ENCODE assay signal across 25 mouse cellular contexts in the genomic region with DNA sequence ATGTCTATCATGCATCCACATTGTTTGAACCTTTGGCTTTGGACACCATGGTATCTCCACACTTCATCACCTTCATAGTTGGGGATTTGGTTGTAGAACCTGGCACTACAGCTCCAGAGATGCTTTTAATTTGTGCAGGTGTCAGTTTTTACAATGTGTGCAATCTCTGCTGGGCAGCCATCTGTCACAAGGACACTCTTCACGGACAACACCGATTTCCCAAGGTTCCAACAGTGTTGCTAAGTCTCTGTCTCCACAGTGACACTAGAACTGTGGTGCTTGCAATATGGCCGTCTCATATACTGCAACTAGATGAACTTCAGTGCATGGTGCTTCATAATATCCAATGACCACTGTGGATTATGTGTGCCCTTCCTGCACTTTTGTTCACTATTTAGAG.
DNase-seq lines count a peak whose midpoint lies in the region; ATAC-seq and TF ChIP-seq lines count a peak whose summit lies in the region.
"Had no signal": no experiment of that assay in that cellular context is flagged by ENCODE, and none has a peak within 500 bp of the region (broad histone marks: within the 10 kb centered on the region; RNA-seq: fewer than 3 reads in every experiment).

No protein-coding gene starts in this region.

- 91% methylated on average over 3 of the region's 3 CpGs for WGBS in midbrain, postnatal 0 days
- WGBS in midbrain, embryonic 15.5 days: 95% methylated on average over 3 of the region's 3 CpGs
- WGBS in kidney, embryonic 15.5 days: 92% methylated on average over 3 of the region's 3 CpGs

- DNase-seq in cerebellum, postnatal 4 days (ENCODE audit: low spot score in 2 of 2): no peak
- DNase-seq in midbrain, postnatal 0 days (ENCODE audit: low spot score): peak; percentile 10
- DNase-seq in cerebellum, postnatal 10 days: peak; percentile 32 to 54
- DNase-seq in natural killer cell, adult 2 months (ENCODE audit: low spot score in 2 of 2): no peak
- no peak for DNase-seq in retina, postnatal 1 day
- DNase-seq: adrenal gland, postnatal 10 days; gastrocnemius, postnatal 10 days; kidney, adult 8-10 months; kidney, postnatal 10 days; layer of hippocampus, adult 9-11 months; right cerebral cortex, postnatal 4 days; thymus, adult 18-20 months; thymus, postnatal 36 days had no signal

- no peak overlapping the region for H3K9ac ChIP-seq in midbrain, postnatal 0 days (replicated peaks; ENCODE audit: low read length, poor library complexity, severe bottlenecking)
- no peak overlapping the region for H3K9ac ChIP-seq in midbrain, embryonic 15.5 days
- H3K9ac ChIP-seq in kidney, embryonic 15.5 days: no peak overlapping the region
- H3K9ac ChIP-seq: limb, embryonic 12.5 days; liver, embryonic 15.5 days; lung, embryonic 15.5 days; midbrain, embryonic 13.5 days had no signal

- no peaks in the 10 kb centered on the region for H3K27me3 ChIP-seq in midbrain, postnatal 0 days (ENCODE audit: insufficient read depth, low read length)
- H3K27me3 ChIP-seq in midbrain, embryonic 15.5 days (replicated peaks): no peaks in the 10 kb centered on the region
- no peaks in the 10 kb centered on the region for H3K27me3 ChIP-seq in kidney, embryonic 15.5 days
- H3K27me3 ChIP-seq: limb, embryonic 12.5 days; liver, embryonic 15.5 days; lung, embryonic 15.5 days; midbrain, embryonic 13.5 days had no signal

- peak; percentile 86; the same call in 1 of the 2 replicates for ATAC-seq in cerebellum, adult (ENCODE audit: insufficient number of reproducible peaks, low FRiP score, low TSS enrichment)
- no peak for ATAC-seq in midbrain, postnatal 0 days (ENCODE audit: low FRiP score)
- ATAC-seq in midbrain, embryonic 15.5 days (replicated peaks): no peak
- no peak for ATAC-seq in kidney, embryonic 15.5 days (replicated peaks; ENCODE audit: low FRiP score)
- ATAC-seq: forebrain, embryonic 16.5 days; intestine, embryonic 16.5 days; midbrain, embryonic 13.5 days had no signal

- TF ChIP-seq CTCF in midbrain, postnatal 0 days (IDR thresholded peaks at IDR 0.05): no peak

- no peaks in the 10 kb centered on the region for H3K36me3 ChIP-seq in midbrain, postnatal 0 days (ENCODE audit: insufficient read depth, low read length)
- H3K36me3 ChIP-seq in midbrain, embryonic 15.5 days (replicated peaks): no peaks in the 10 kb centered on the region
- no peaks in the 10 kb centered on the region for H3K36me3 ChIP-seq in kidney, embryonic 15.5 days
- H3K36me3 ChIP-seq: G1E; limb, embryonic 12.5 days; liver, embryonic 15.5 days; lung, embryonic 15.5 days; midbrain, embryonic 13.5 days had no signal

- no peaks in the 10 kb centered on the region for H3K9me3 ChIP-seq in midbrain, postnatal 0 days (ENCODE audit: low read length)
- no peaks in the 10 kb centered on the region for H3K9me3 ChIP-seq in midbrain, embryonic 15.5 days
- no peaks in the 10 kb centered on the region for H3K9me3 ChIP-seq in kidney, embryonic 15.5 days (replicated peaks)
- H3K9me3 ChIP-seq: limb, embryonic 12.5 days; liver, embryonic 15.5 days; lung, embryonic 15.5 days; midbrain, embryonic 13.5 days had no signal

- no peak overlapping the region for H3K4me2 ChIP-seq in midbrain, postnatal 0 days (ENCODE audit: low read depth, low read length, poor library complexity, severe bottlenecking)
- no peak overlapping the region for H3K4me2 ChIP-seq in midbrain, embryonic 15.5 days
- no peak overlapping the region for H3K4me2 ChIP-seq in kidney, embryonic 15.5 days
- H3K4me2 ChIP-seq: limb, embryonic 12.5 days; liver, embryonic 15.5 days; lung, embryonic 15.5 days; midbrain, embryonic 13.5 days had no signal

- no peaks in the 10 kb centered on the region for H3K4me1 ChIP-seq in midbrain, postnatal 0 days (ENCODE audit: insufficient read depth, low read length)
- no peaks in the 10 kb centered on the region for H3K4me1 ChIP-seq in midbrain, embryonic 15.5 days
- H3K4me1 ChIP-seq in kidney, embryonic 15.5 days: no peaks in the 10 kb centered on the region
- H3K4me1 ChIP-seq: liver, embryonic 15.5 days had no signal

- H3K27ac ChIP-seq in midbrain, postnatal 0 days (ENCODE audit: low read depth, low read length): no peak overlapping the region
- no peak overlapping the region for H3K27ac ChIP-seq in midbrain, embryonic 15.5 days
- no peak overlapping the region for H3K27ac ChIP-seq in kidney, embryonic 15.5 days
- H3K27ac ChIP-seq: limb, embryonic 12.5 days; liver, embryonic 15.5 days; lung, embryonic 15.5 days; midbrain, embryonic 13.5 days; stomach, postnatal 0 days had no signal

- H3K4me3 ChIP-seq in midbrain, postnatal 0 days (ENCODE audit: low read depth, low read length): no peak overlapping the region
- no peak overlapping the region for H3K4me3 ChIP-seq in midbrain, embryonic 15.5 days
- H3K4me3 ChIP-seq in kidney, embryonic 15.5 days (replicated peaks): no peak overlapping the region
- H3K4me3 ChIP-seq: erythroblast, embryonic 14.5 days; limb, embryonic 12.5 days; liver, embryonic 15.5 days; lung, embryonic 15.5 days; midbrain, embryonic 13.5 days had no signal

Comparison
In these comparisons a context has a peak if more than half of its experiments do, and no peak if none do; other contexts are left out.
1. DNase-seq: peak in midbrain, postnatal 0 days (single experiment) and cerebellum, postnatal 10 days (2 of 2); none in cerebellum, postnatal 4 days (0 of 2), natural killer cell, adult 2 months (0 of 2) and retina, postnatal 1 day (single experiment).